Mouse (Mus musculus): ENCODE results near the gene Vash1.

Gene Vash1

GRCm38 (mm10) chr12:86678591-86679545, at the start of gene Vash1:
TSS of gene Vash1 (plus strand) at chr12:86678700.
- no peak for DNase-seq (ENCODE audit: low spot score)

- no peak for DNase-seq (ENCODE audit: low spot score)
These were observed 49.7 kb upstream of the Vash1 start for GRCm38 (mm10) chr12:86628783-86629172.

GRCm38 (mm10) chr12:86641763-86642162, 36.7 kb upstream of the Vash1 start:
- no peak for DNase-seq (ENCODE audit: low spot score)

- no peak for DNase-seq (ENCODE audit: low spot score)
These were observed 33.8 kb upstream of the Vash1 start for GRCm38 (mm10) chr12:86644512-86645273.

GRCm38 (mm10) chr12:86645494-86645893, 33.0 kb upstream of the Vash1 start:
- no peak for DNase-seq (ENCODE audit: low spot score)

- DNase-seq (ENCODE audit: low spot score): no peak
These were observed 31.7 kb upstream of the Vash1 start for GRCm38 (mm10) chr12:86646831-86647230.

- DNase-seq (ENCODE audit: low spot score): no peak
These were observed 31.2 kb upstream of the Vash1 start for GRCm38 (mm10) chr12:86647279-86647678.

- DNase-seq (ENCODE audit: low spot score): no peak
These were observed 30.8 kb upstream of the Vash1 start for GRCm38 (mm10) chr12:86647736-86648135.

GRCm38 (mm10) chr12:86648489-86648888, 30.0 kb upstream of the Vash1 start:
- DNase-seq (ENCODE audit: low spot score): no peak

GRCm38 (mm10) chr12:86651301-86651860, 27.1 kb upstream of the Vash1 start:
- DNase-seq (ENCODE audit: low spot score): no peak

- DNase-seq (ENCODE audit: low spot score): peak; percentile 55
These were observed 25.9 kb upstream of the Vash1 start for GRCm38 (mm10) chr12:86652570-86653041.

- no peak for DNase-seq (ENCODE audit: low spot score)
These were observed 19.0 kb upstream of the Vash1 start for GRCm38 (mm10) chr12:86659447-86659968.

- no peak for DNase-seq (ENCODE audit: low spot score)
These were observed 18.0 kb upstream of the Vash1 start for GRCm38 (mm10) chr12:86660466-86660865.

- no peak for DNase-seq (ENCODE audit: low spot score)
These were observed 12.8 kb upstream of the Vash1 start for GRCm38 (mm10) chr12:86665656-86666055.

- DNase-seq (ENCODE audit: low spot score): no peak
These were observed 10.1 kb upstream of the Vash1 start for GRCm38 (mm10) chr12:86668404-86668803.

- no peak for DNase-seq (ENCODE audit: low spot score)
These were observed 6.4 kb upstream of the Vash1 start for GRCm38 (mm10) chr12:86672105-86672504.

- DNase-seq (ENCODE audit: low spot score): no peak
These were observed 6.0 kb upstream of the Vash1 start for GRCm38 (mm10) chr12:86672507-86672906.

- DNase-seq (ENCODE audit: low spot score): no peak
These were observed 1.0 kb downstream of the Vash1 start for GRCm38 (mm10) chr12:86679546-86679930.

- DNase-seq (ENCODE audit: low spot score): no peak
These were observed 1.5 kb downstream of the Vash1 start for GRCm38 (mm10) chr12:86679991-86680491.

- DNase-seq (ENCODE audit: low spot score): no peak
These were observed 2.2 kb downstream of the Vash1 start for GRCm38 (mm10) chr12:86680591-86681193.

GRCm38 (mm10) chr12:86681626-86682025, 3.1 kb downstream of the Vash1 start:
- no peak for DNase-seq (ENCODE audit: low spot score)

GRCm38 (mm10) chr12:86682178-86682577, 3.7 kb downstream of the Vash1 start:
- DNase-seq (ENCODE audit: low spot score): no peak
